8 mouse cellular contexts compared by ENCODE assay signal in the genomic region with DNA sequence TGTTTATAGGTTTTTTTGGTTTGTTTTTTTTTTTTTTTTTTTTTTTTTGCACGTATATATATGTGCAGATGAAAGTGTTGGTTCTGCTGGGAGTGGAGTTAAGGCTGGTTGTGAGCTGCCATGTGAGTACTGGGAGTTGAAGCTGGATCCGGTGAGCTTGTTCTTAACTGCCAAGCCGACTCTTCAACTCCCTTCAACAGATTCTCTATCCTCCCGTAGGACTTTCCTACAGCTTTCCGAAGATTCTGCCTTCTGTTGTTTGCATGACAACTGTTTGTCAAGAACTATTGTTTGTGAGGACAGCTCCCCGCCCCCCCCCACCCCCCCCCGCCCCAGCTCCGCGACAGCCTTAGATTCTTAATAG. TPM values are rescaled to one million over a fixed set of nuclear protein-coding genes. Genes with fewer than 3 reads are reported as not detected.
A peak's percentile ranks its signal among the peaks of the same experiment; 100 is the strongest.
DNase-seq lines count a peak whose midpoint lies in the region; ATAC-seq and TF ChIP-seq lines count a peak whose summit lies in the region.

No protein-coding gene starts in this region.

- no peak overlapping the region for H3K27ac ChIP-seq in left cerebral cortex, adult 2 months
- H3K27ac ChIP-seq in hindbrain, embryonic 14.5 days: no peak overlapping the region
- H3K27ac ChIP-seq in midbrain, postnatal 0 days (ENCODE audit: low read depth, low read length): no peak overlapping the region

- no peaks in the 10 kb centered on the region for H3K27me3 ChIP-seq in hindbrain, embryonic 14.5 days (ENCODE audit: control insufficient read depth, insufficient read depth, low read length)
- no peaks in the 10 kb centered on the region for H3K27me3 ChIP-seq in midbrain, postnatal 0 days (ENCODE audit: insufficient read depth, low read length)

- H3K4me2 ChIP-seq in hindbrain, embryonic 14.5 days (replicated peaks): peak overlapping the region; percentile 76
- peak overlapping the region; percentile 80 for H3K4me2 ChIP-seq in midbrain, postnatal 0 days (ENCODE audit: low read depth, low read length, poor library complexity, severe bottlenecking)

- H3K36me3 ChIP-seq in hindbrain, embryonic 14.5 days (replicated peaks; ENCODE audit: control insufficient read depth, insufficient read depth): no peaks in the 10 kb centered on the region
- H3K36me3 ChIP-seq in midbrain, postnatal 0 days (ENCODE audit: insufficient read depth, low read length): no peaks in the 10 kb centered on the region

- intact Hi-C loops in left cerebral cortex, adult 2 months (cut with DNase I): loop anchor here (2.0 kb wide), 1 partner anchor 1776 kb away; a partner anchor contains a TSS
- intact Hi-C loops in left cerebral cortex, postnatal 25 days (cut with DNase I): no loop called here

- TF ChIP-seq CTCF in left cerebral cortex, adult 2 months (IDR thresholded peaks at IDR 0.05): no peak
- no peak for TF ChIP-seq CTCF in midbrain, postnatal 0 days (IDR thresholded peaks at IDR 0.05)

- under 1% methylated on average over 9 of the region's 9 CpGs for WGBS in hindbrain, embryonic 14.5 days
- 2% methylated on average over 9 of the region's 9 CpGs for WGBS in midbrain, postnatal 0 days

- no peak for DNase-seq in left cerebral cortex, adult 2 months (ENCODE audit: extremely low spot score in 1 of 2, low spot score in 2 of 2)
- DNase-seq in left cerebral cortex, postnatal 25 days (ENCODE audit: low spot score in 2 of 2): no peak
- peak; percentile 44 for DNase-seq in embryo, embryonic 10 days (ENCODE audit: low spot score)
- no peak for DNase-seq in hindbrain, embryonic 14.5 days (ENCODE audit: low spot score)
- no peak for DNase-seq in midbrain, postnatal 0 days (ENCODE audit: low spot score)
- DNase-seq in c-Kit-positive CD71-positive TER-119-positive erythroid progenitor cells, embryonic 14.5 days (ENCODE audit: low spot score): no peak
- no peak for DNase-seq in adrenal gland, adult 8-10 months

- no peak for ATAC-seq in hindbrain, embryonic 14.5 days (ENCODE audit: low FRiP score)
- ATAC-seq in midbrain, postnatal 0 days (ENCODE audit: low FRiP score): no peak
- no peak for ATAC-seq in granulocyte monocyte progenitor cell, adult 5-6 weeks (replicated peaks; ENCODE audit: poor library complexity, severe bottlenecking)

- peak overlapping the region; percentile 73 for H3K4me3 ChIP-seq in left cerebral cortex, adult 2 months
- H3K4me3 ChIP-seq in hindbrain, embryonic 14.5 days (replicated peaks; ENCODE audit: low read length): peak overlapping the region; percentile 63
- peak overlapping the region; percentile 72 for H3K4me3 ChIP-seq in midbrain, postnatal 0 days (ENCODE audit: low read depth, low read length)

- no peaks in the 10 kb centered on the region for H3K9me3 ChIP-seq in hindbrain, embryonic 14.5 days (ENCODE audit: control insufficient read depth, low read length)
- H3K9me3 ChIP-seq in midbrain, postnatal 0 days (ENCODE audit: low read length): no peaks in the 10 kb centered on the region

- no peak overlapping the region; the same call in 1 of the 2 replicates for H3K9ac ChIP-seq in hindbrain, embryonic 14.5 days
- 0 out of 2 replicates have a peak overlapping the region, but pooled peaks have one; percentile 4 for H3K9ac ChIP-seq in midbrain, postnatal 0 days (replicated peaks; ENCODE audit: low read length, poor library complexity, severe bottlenecking)

- peaks cover 15% of the 10 kb centered on the region for H3K4me1 ChIP-seq in hindbrain, embryonic 14.5 days (replicated peaks; ENCODE audit: control insufficient read depth, insufficient read depth, low read length)
- H3K4me1 ChIP-seq in midbrain, postnatal 0 days (ENCODE audit: insufficient read depth, low read length): peaks cover 5% of the 10 kb centered on the region

RNA-seq across cellular contexts. Expression of a gene that starts 0.4 kb away (rescaled TPM):
- 10 to 100 TPM; 48.1 to 57.1 TPM for total RNA-seq in left cerebral cortex, adult 2 months (2021)
- 10 to 100 TPM; 55.5 to 57.5 TPM for total RNA-seq in left cerebral cortex, postnatal 25 days (2021)
- polyA plus RNA-seq in hindbrain, embryonic 14.5 days (2014; fragmentation: Nextera tagmentation; extraction: Ambion mirVana): 130 and 138 TPM in 2 replicates
- total RNA-seq in midbrain, postnatal 0 days (2014; rRNA removed): 56.8 and 58.0 TPM in 2 replicates
- 126 and 130 TPM in 2 replicates for polyA plus RNA-seq in midbrain, postnatal 0 days (2015; fragmentation: Nextera tagmentation; extraction: Ambion mirVana)
- total RNA-seq in granulocyte monocyte progenitor cell, adult 5-6 weeks (2014; fragmentation: Nextera tagmentation): 71.5 and 99.2 TPM in 2 replicates
- total RNA-seq in granulocyte monocyte progenitor cell, adult 5-6 weeks (2017): 58.5 and 82.6 TPM in 2 replicates
- 100 to 1,000 TPM; 114 to 124 (median 119) TPM for total RNA-seq in adrenal gland, adult 8-10 months (2022)
